20 mouse cellular contexts compared by ENCODE assay signal in genomic region chr6:112205420-112205995, GRCm38 (mm10).
DNase-seq lines count a peak whose midpoint lies in the region; TF ChIP-seq lines count a peak whose summit lies in the region.
"Had no signal": no experiment of that assay in that cellular context is flagged by ENCODE, and none has a peak within 500 bp of the region (broad histone marks: within the 10 kb centered on the region; RNA-seq: fewer than 3 reads in every experiment).

No protein-coding gene starts in this region.

- no peaks in the 10 kb centered on the region for H3K36me3 ChIP-seq in testis, adult 2 months (ENCODE audit: control insufficient read depth, insufficient read depth, low read length)
- H3K36me3 ChIP-seq: embryonic facial prominence, embryonic 12.5 days; embryonic facial prominence, embryonic 15.5 days; G1E; hindbrain, embryonic 10.5 days; hindbrain, embryonic 13.5 days had no signal

- TF ChIP-seq POLR2A in testis, adult 2 months (IDR thresholded peaks at IDR 0.05; ENCODE audit: control insufficient read depth, low read depth, low read length) = no peak

- H3K27ac ChIP-seq in testis, adult 2 months (ENCODE audit: control insufficient read depth, insufficient read depth, low read depth, low read length) = no peak overlapping the region
- H3K27ac ChIP-seq: embryonic facial prominence, embryonic 12.5 days; embryonic facial prominence, embryonic 15.5 days; gastrocnemius, adult 2 months; hindbrain, embryonic 10.5 days; hindbrain, embryonic 13.5 days had no signal

- H3K4me1 ChIP-seq in testis, adult 2 months (ENCODE audit: control insufficient read depth, insufficient read depth, low read length) = peaks cover 14% of the 10 kb centered on the region

- H3K27me3 ChIP-seq in testis, adult 2 months (ENCODE audit: control insufficient read depth, insufficient read depth, low read length) = no peaks in the 10 kb centered on the region
- H3K27me3 ChIP-seq: embryonic facial prominence, embryonic 15.5 days; hindbrain, embryonic 13.5 days; Patski had no signal

- H3K4me3 ChIP-seq in testis, adult 2 months (ENCODE audit: control insufficient read depth, low read depth, low read length) = peak overlapping the region; percentile 49
- H3K4me3 ChIP-seq: embryonic facial prominence, embryonic 12.5 days; embryonic facial prominence, embryonic 15.5 days; gastrocnemius, adult 2 months; hindbrain, embryonic 10.5 days; hindbrain, embryonic 13.5 days had no signal

- TF ChIP-seq CTCF in testis, adult 2 months (IDR thresholded peaks at IDR 0.05; ENCODE audit: control insufficient read depth, insufficient read depth, insufficient replicate concordance, low read depth, low read length) = no peak

- DNase-seq in cerebellum, postnatal 14 days = peak; percentile 41 to 44
- no peak for DNase-seq in cerebellum, adult 9-11 months
- DNase-seq in testis, postnatal 14 days (ENCODE audit: low spot score) = no peak
- DNase-seq in R1 (ENCODE audit: low read depth, low spot score) (peak; percentile 57), adipocyte (ENCODE audit: low spot score) (no peak)
- no peak for DNase-seq in ovary, adult 18-20 months (ENCODE audit: low spot score)
- DNase-seq: adrenal gland, postnatal 10 days; adrenal gland, postnatal 36 days; B cell, adult 2 months; cerebellum, adult 18-20 months; forebrain, postnatal 0 days; gastrocnemius, adult 2 months; gastrocnemius, postnatal 14 days had no signal

Comparison
In these comparisons a context has a peak if more than half of its experiments do, and no peak if none do; other contexts are left out.
1. DNase-seq: peak in cerebellum, postnatal 14 days (2 of 2) and R1 (single experiment); none in cerebellum, adult 9-11 months (single experiment), testis, postnatal 14 days (single experiment), ovary, adult 18-20 months (single experiment) and adipocyte (single experiment).